15 mouse cellular contexts compared by ENCODE assay signal in genomic region chr6:19975898-19976297, GRCm38 (mm10).
"Had no signal": no experiment of that assay in that cellular context is flagged by ENCODE, and none has a peak within 500 bp of the region (broad histone marks: within the 10 kb centered on the region; RNA-seq: fewer than 3 reads in every experiment).

No protein-coding gene starts in this region.

- H3K36me3 ChIP-seq: limb, embryonic 13.5 days; neural tube, embryonic 13.5 days had no signal

- H3K4me3 ChIP-seq: limb, embryonic 13.5 days; neural tube, embryonic 13.5 days had no signal

- H3K9me3 ChIP-seq: limb, embryonic 13.5 days; neural tube, embryonic 13.5 days had no signal

- H3K27me3 ChIP-seq: limb, embryonic 13.5 days; neural tube, embryonic 13.5 days had no signal

- H3K9ac ChIP-seq: limb, embryonic 13.5 days; liver, embryonic 14.5 days; neural tube, embryonic 13.5 days had no signal

- H3K4me1 ChIP-seq: limb, embryonic 13.5 days; neural tube, embryonic 13.5 days had no signal

- DNase-seq: kidney, adult 8-10 months; kidney, postnatal 36 days; layer of hippocampus, adult 9-11 months; layer of hippocampus, postnatal 36 days; left cerebral cortex, postnatal 4 days; lung, adult 18-20 months; lung, postnatal 36 days; midbrain, embryonic 14.5 days; right cerebral cortex, postnatal 4 days; spleen, adult 18-20 months; thymus, adult 18-20 months; thymus, postnatal 14 days had no signal

- H3K4me2 ChIP-seq: limb, embryonic 13.5 days; neural tube, embryonic 13.5 days had no signal

- H3K27ac ChIP-seq: limb, embryonic 13.5 days; liver, embryonic 14.5 days; neural tube, embryonic 13.5 days had no signal
